Mouse (Mus musculus) megakaryocyte progenitor cell, adult 5-6 weeks (primary cell): ENCODE data around the gene Zp3. TPM values are rescaled to one million over a fixed set of nuclear protein-coding genes. Genes with fewer than 3 reads are reported as not detected.
A peak's percentile ranks its signal among the peaks of the same experiment; 100 is the strongest.

Experiments
- ATAC-seq: replicated peaks from 2 replicates; pipeline ENCODE4 v1.8.0; 2016; ENCODE audit warnings: mild to moderate bottlenecking, moderate TSS enrichment, inconsistent platforms; ENCODE audit not compliant: poor library complexity
- total RNA-seq, 2 experiments: library from RNA; stranded (forward) in 1 of 2; stranded (reverse) in 1 of 2; fragments of 157-497, 149-512 nt in 1 of 2; fragments of 200-1000 nt in 1 of 2; gene quantifications; 2 replicates each; pipeline versions ENCODE4 v1.2.3 to v1.2.4; 2015 to 2017

Gene Zp3
- total RNA-seq, 2 experiments from 2014 or later = 0.10 TPM; not detected in 1

- ATAC-seq = no peak
These were observed 21.3 kb downstream of the Zp3 start for GRCm38 (mm10) chr5:136001222-136001621.

- ATAC-seq = no peak
These were observed 22.4 kb downstream of the Zp3 start for GRCm38 (mm10) chr5:136002325-136002724.

GRCm38 (mm10) chr5:136002751-136003151 is 22.9 kb downstream of the Zp3 start:
- ATAC-seq = no peak

- no peak for ATAC-seq
These were observed 24.6 kb downstream of the Zp3 start for GRCm38 (mm10) chr5:136004537-136004936.

- no peak for ATAC-seq
These were observed 27.8 kb downstream of the Zp3 start for GRCm38 (mm10) chr5:136007745-136008144.

- ATAC-seq = no peak
These were observed 35.0 kb downstream of the Zp3 start for GRCm38 (mm10) chr5:136014877-136015276.

- no peak for ATAC-seq
These were observed 35.7 kb downstream of the Zp3 start for GRCm38 (mm10) chr5:136015586-136015985.

- ATAC-seq = no peak
These were observed 36.3 kb downstream of the Zp3 start for GRCm38 (mm10) chr5:136016014-136016876.

GRCm38 (mm10) chr5:136017262-136017661 is 37.4 kb downstream of the Zp3 start:
- peak; percentile 75 for ATAC-seq

- no peak for ATAC-seq
These were observed 38.8 kb downstream of the Zp3 start for GRCm38 (mm10) chr5:136018726-136019125.

- ATAC-seq = peak; percentile 46
These were observed 40.0 kb downstream of the Zp3 start for GRCm38 (mm10) chr5:136019907-136020306.

GRCm38 (mm10) chr5:136025712-136026111 is 45.8 kb downstream of the Zp3 start:
- ATAC-seq = no peak

- no peak for ATAC-seq
These were observed 47.0 kb downstream of the Zp3 start for GRCm38 (mm10) chr5:136026859-136027258.

- ATAC-seq = no peak
These were observed 47.9 kb downstream of the Zp3 start for GRCm38 (mm10) chr5:136027612-136028311.

GRCm38 (mm10) chr5:136034868-136035267 is 55.0 kb downstream of the Zp3 start:
- ATAC-seq = 0 out of 2 replicates have a peak, but pooled peaks have one; percentile 48

- 0 out of 2 replicates have a peak, but pooled peaks have one; percentile 14 for ATAC-seq
These were observed 55.4 kb downstream of the Zp3 start for GRCm38 (mm10) chr5:136035285-136035684.

- ATAC-seq = no peak
These were observed 56.8 kb downstream of the Zp3 start for GRCm38 (mm10) chr5:136036667-136037066.

Other genes with a start within 250 kb of the Zp3 start
- gene Tmem120a, start 235.7 kb upstream of the Zp3 start, total RNA-seq (2015) = 8.5 and 11.6 TPM in 2 replicates
- gene Tmem120a, start 235.7 kb upstream of the Zp3 start, total RNA-seq (2017) = 8.2 and 19.1 TPM in 2 replicates
- not detected in 2 replicates for gene Styxl1, start 201.7 kb upstream of the Zp3 start, total RNA-seq (2015)
- gene Styxl1, start 201.7 kb upstream of the Zp3 start, total RNA-seq (2017) = not detected in 2 replicates
- 415 and 419 TPM in 2 replicates for gene Mdh2, start 201.6 kb upstream of the Zp3 start, total RNA-seq (2015)
- gene Mdh2, start 201.6 kb upstream of the Zp3 start, total RNA-seq (2017) = 185 and 192 TPM in 2 replicates
- not detected in 2 replicates for gene Srrm3, start 173.2 kb upstream of the Zp3 start, total RNA-seq (2015)
- not detected in 2 replicates for gene Srrm3, start 173.2 kb upstream of the Zp3 start, total RNA-seq (2017)
- not detected in 2 replicates for gene Hspb1, start 92.2 kb upstream of the Zp3 start, total RNA-seq (2015)
- not detected in 2 replicates for gene Hspb1, start 92.2 kb upstream of the Zp3 start, total RNA-seq (2017)
- 124 and 130 TPM in 2 replicates for gene Ywhag, start 45.5 kb upstream of the Zp3 start, total RNA-seq (2015)
- 87.4 and 88.3 TPM in 2 replicates for gene Ywhag, start 45.5 kb upstream of the Zp3 start, total RNA-seq (2017)
- 3.3 and 6.8 TPM in 2 replicates for gene Ssc4d, start 5.6 kb upstream of the Zp3 start, total RNA-seq (2015)
- 2.0 and 2.3 TPM in 2 replicates for gene Ssc4d, start 5.6 kb upstream of the Zp3 start, total RNA-seq (2017)
- 12.9 and 13.7 TPM in 2 replicates for gene Dtx2, start 14.7 kb downstream of the Zp3 start, total RNA-seq (2015)
- 4.7 and 5.5 TPM in 2 replicates for gene Dtx2, start 14.7 kb downstream of the Zp3 start, total RNA-seq (2017)
- gene Upk3b, start 58.4 kb downstream of the Zp3 start, total RNA-seq (2015) = not detected in 2 replicates
- not detected in 2 replicates for gene Upk3b, start 58.4 kb downstream of the Zp3 start, total RNA-seq (2017)
- 0.59 and 1.4 TPM in 2 replicates for gene Upk3bl, start 74.4 kb downstream of the Zp3 start, total RNA-seq (2015)
- gene Upk3bl, start 74.4 kb downstream of the Zp3 start, total RNA-seq (2017) = 0.17 and 1.0 TPM in 2 replicates
- 31.4 and 43.2 TPM in 2 replicates for gene Rasa4, start 103.8 kb downstream of the Zp3 start, total RNA-seq (2015)
- 21.5 and 31.9 TPM in 2 replicates for gene Rasa4, start 103.8 kb downstream of the Zp3 start, total RNA-seq (2017)
- gene Polr2j, start 136.5 kb downstream of the Zp3 start, total RNA-seq (2015) = 115 and 120 TPM in 2 replicates
- 127 and 153 TPM in 2 replicates for gene Polr2j, start 136.5 kb downstream of the Zp3 start, total RNA-seq (2017)
- 13.2 and 16.5 TPM in 2 replicates for gene Lrwd1, start 156.0 kb downstream of the Zp3 start, total RNA-seq (2015)
- 52.6 and 56.5 TPM in 2 replicates for gene Lrwd1, start 156.0 kb downstream of the Zp3 start, total RNA-seq (2017)
- 15.6 and 18.5 TPM in 2 replicates for gene Alkbh4, start 156.0 kb downstream of the Zp3 start, total RNA-seq (2015)
- 8.4 and 12.9 TPM in 2 replicates for gene Alkbh4, start 156.0 kb downstream of the Zp3 start, total RNA-seq (2017)
- gene Orai2, start 190.6 kb downstream of the Zp3 start, total RNA-seq (2015) = 16.4 and 16.7 TPM in 2 replicates
- gene Orai2, start 190.6 kb downstream of the Zp3 start, total RNA-seq (2017) = 21.2 and 26.9 TPM in 2 replicates
- 21.0 and 26.5 TPM in 2 replicates for gene Prkrip1, start 218.9 kb downstream of the Zp3 start, total RNA-seq (2015)
- 51.5 and 78.2 TPM in 2 replicates for gene Prkrip1, start 218.9 kb downstream of the Zp3 start, total RNA-seq (2017)